Mouse (Mus musculus) kidney, adult 2 months (tissue): Measurements from ENCODE around the gene Gm17655. TPM values are rescaled to one million over a fixed set of nuclear protein-coding genes. Genes with fewer than 3 reads are reported as not detected.
A peak's percentile ranks its signal among the peaks of the same experiment; 100 is the strongest.
"Not testable (repeated sequence)": the region's sequence is repeated elsewhere in the genome, so short reads cannot be mapped to it uniquely, and the experiment has no call there.

Experiments
- DNase-seq: peaks from one replicate; pipeline ENCODE4 v3.0.0; 2021
- H3K27ac ChIP-seq: fragments of 200-500 bp; 2 replicates; pipeline ENCODE4 v1.5.1; 2012; ENCODE audit warnings: low read depth, low read length, control low read depth, inconsistent platforms; ENCODE audit not compliant: insufficient read depth
- H3K27me3 ChIP-seq: fragments of 200-500 bp; replicated peaks from 2 replicates; pipeline ENCODE4 v1.6.1; 2012; ENCODE audit warnings: mild to moderate bottlenecking, moderate library complexity, low read length, inconsistent platforms; ENCODE audit not compliant: control insufficient read depth, insufficient read depth
- H3K36me3 ChIP-seq: fragments of 200-500 bp; 2 replicates; pipeline ENCODE4 v1.6.1; 2012; ENCODE audit warnings: mild to moderate bottlenecking, moderate library complexity, low read length, inconsistent platforms; ENCODE audit not compliant: control insufficient read depth, insufficient read depth
- H3K4me1 ChIP-seq: fragments of 200-500 bp; 2 replicates; pipeline ENCODE4 v1.6.1; 2011; ENCODE audit warnings: low read length; ENCODE audit not compliant: control insufficient read depth, insufficient read depth
- H3K4me3 ChIP-seq: fragments of 200-500 bp; 2 replicates; pipeline ENCODE4 v1.5.1; 2011; ENCODE audit warnings: mild to moderate bottlenecking, low read depth, low read length, control low read depth; ENCODE audit not compliant: insufficient read depth
- CTCF ChIP-seq: fragments of 200-500 bp; conservative IDR thresholded peaks from 2 replicates; pipeline ENCODE4 v1.5.1; 2011; ENCODE audit warnings: low read depth, mild to moderate bottlenecking, control low read depth, low read length, moderate library complexity, mixed read lengths; ENCODE audit not compliant: insufficient read depth, insufficient read length
- POLR2A ChIP-seq: fragments of 200-500 bp; IDR thresholded peaks from one replicate; pipeline ENCODE4 v1.6.1; 2011; ENCODE audit warnings: low read depth, low read length, control low read depth
- WGBS: fragments of 180-500 bp; shearing (Covaris S2); methylation state at CpG from one replicate; pipeline ENCODE4 v1.1.7; 2018; 5-methylcytosine and 5-hydroxymethylcytosine counted together
- polyA plus RNA-seq: library from polyadenylated mRNA; depleted of rRNA; stranded (reverse); fragments of >200 nt; gene quantifications from 2 replicates; pipeline ENCODE4 v1.2.3, GENCODE M21; 2012; rRNA removed

The Gm17655 gene
- polyA plus RNA-seq, 1 experiment, result 0.67 TPM

- TF ChIP-seq CTCF, result no peak
- TF ChIP-seq POLR2A, result no peak
- H3K4me3 ChIP-seq, result no peak overlapping the region
- H3K36me3 ChIP-seq, result no peaks in the 10 kb centered on the region
- no peak for DNase-seq
- 80% methylated on average over 4 of the region's 4 CpGs for WGBS
- H3K4me1 ChIP-seq, result no peaks in the 10 kb centered on the region
- H3K27me3 ChIP-seq, result no peaks in the 10 kb centered on the region
- H3K27ac ChIP-seq, result no peak overlapping the region
Observed at GRCm38 (mm10) chr5:110082961-110083360, 10.6 kb upstream of the Gm17655 start.

GRCm38 (mm10) chr5:110057637-110058408, 14.5 kb downstream of the Gm17655 start:
- TF ChIP-seq CTCF (no peak), POLR2A (no peak)
- WGBS, result 1% methylated on average over 19 of the region's 19 CpGs
- Histone ChIP-seq H3K4me1 (no peaks in the 10 kb centered on the region), H3K27me3 (no peaks in the 10 kb centered on the region), H3K27ac (peak overlapping the region; percentile 72), H3K36me3 (no peaks in the 10 kb centered on the region), H3K4me3 (peak overlapping the region; percentile 78)
- peak; percentile 94 for DNase-seq

GRCm38 (mm10) chr5:110023694-110024427, 48.5 kb downstream of the Gm17655 start:
- 40% methylated on average over 8 of the region's 8 CpGs for WGBS
- H3K27ac ChIP-seq, H3K4me3 ChIP-seq, H3K36me3 ChIP-seq, H3K27me3 ChIP-seq, H3K4me1 ChIP-seq: not testable (repeated sequence)
- DNase-seq, result peak; percentile 38
- peak; percentile 39; the same call in 1 of the 2 replicates for TF ChIP-seq CTCF

- no peak for DNase-seq
- Histone ChIP-seq H3K27ac (no peak overlapping the region), H3K36me3 (no peaks in the 10 kb centered on the region), H3K27me3 (no peaks in the 10 kb centered on the region), H3K4me3 (no peak overlapping the region), H3K4me1 (no peaks in the 10 kb centered on the region)
- WGBS, result 59% methylated on average over 9 of the region's 9 CpGs
- no peak for TF ChIP-seq CTCF
- TF ChIP-seq POLR2A, result no peak
Observed at GRCm38 (mm10) chr5:110023273-110023672, 49.0 kb downstream of the Gm17655 start.

- DNase-seq, H3K27me3 ChIP-seq, H3K36me3 ChIP-seq, H3K4me1 ChIP-seq, H3K27ac ChIP-seq, H3K4me3 ChIP-seq: not testable (repeated sequence)
- 0 out of 2 replicates have a peak, but pooled peaks have one; percentile 6 for TF ChIP-seq CTCF
- WGBS, result 85% methylated on average over 10 of the region's 10 CpGs
Observed at GRCm38 (mm10) chr5:110015775-110016174, 56.5 kb downstream of the Gm17655 start.

Other genes with a start within 250 kb of the Gm17655 start
- gene Gm15446, start 149.1 kb downstream of the Gm17655 start, polyA plus RNA-seq, result 1.7 and 18.8 TPM in 2 replicates
- gene Zfp932, start 76.0 kb downstream of the Gm17655 start, polyA plus RNA-seq, result 3.5 and 4.6 TPM in 2 replicates
- gene Gm35315, start 21.9 kb upstream of the Gm17655 start, polyA plus RNA-seq, result 0.04 and 0.11 TPM in 2 replicates
- 1.8 and 2.9 TPM in 2 replicates for gene Plcxd1, start 27.5 kb upstream of the Gm17655 start, polyA plus RNA-seq
- 50.6 and 65.8 TPM in 2 replicates for gene Gtpbp6, start 35.7 kb upstream of the Gm17655 start, polyA plus RNA-seq
- 0.49 and 0.74 TPM in 2 replicates for gene Zfp605, start 37.6 kb upstream of the Gm17655 start, polyA plus RNA-seq
- gene Chfr, start 63.3 kb upstream of the Gm17655 start, polyA plus RNA-seq, result 23.2 and 23.5 TPM in 2 replicates
- gene Golga3, start 104.2 kb upstream of the Gm17655 start, polyA plus RNA-seq, result 7.8 and 8.6 TPM in 2 replicates
- gene Ankle2, start 158.5 kb upstream of the Gm17655 start, polyA plus RNA-seq, result 7.5 and 8.6 TPM in 2 replicates
- 17.0 and 18.1 TPM in 2 replicates for gene Pgam5, start 197.4 kb upstream of the Gm17655 start, polyA plus RNA-seq
- gene Pxmp2, start 213.7 kb upstream of the Gm17655 start, polyA plus RNA-seq, result 73.1 and 83.7 TPM in 2 replicates
- 1.7 and 2.0 TPM in 2 replicates for gene Pole, start 213.8 kb upstream of the Gm17655 start, polyA plus RNA-seq